Mouse (Mus musculus) left cerebral cortex, postnatal 10 days (tissue): ENCODE results near the gene Creld2. TPM values are rescaled to one million over a fixed set of nuclear protein-coding genes. Genes with fewer than 3 reads are reported as not detected.

Source experiments
- DNase-seq, 2 experiments: peaks; one replicate each; pipeline ENCODE4 v3.0.0; 2021 to 2022; ENCODE audit warnings: low spot score in 2 of 2, mixed read lengths in 1 of 2; ENCODE audit errors: extremely low spot score in 1 of 2
- intact Hi-C: fragments of 180-260 bp; cut with DNase I; formaldehyde crosslinking; loops from one replicate; pipeline ENCODE4 v1.15.1; 2025
- total RNA-seq, 2 experiments: library from RNA; stranded (reverse); gene quantifications; 2 replicates each; pipeline ENCODE4 v1.2.3; 2021

Gene Creld2
- total RNA-seq, 2 experiments from 2014 or later, result 14.2 to 18.8 TPM

DNA sequence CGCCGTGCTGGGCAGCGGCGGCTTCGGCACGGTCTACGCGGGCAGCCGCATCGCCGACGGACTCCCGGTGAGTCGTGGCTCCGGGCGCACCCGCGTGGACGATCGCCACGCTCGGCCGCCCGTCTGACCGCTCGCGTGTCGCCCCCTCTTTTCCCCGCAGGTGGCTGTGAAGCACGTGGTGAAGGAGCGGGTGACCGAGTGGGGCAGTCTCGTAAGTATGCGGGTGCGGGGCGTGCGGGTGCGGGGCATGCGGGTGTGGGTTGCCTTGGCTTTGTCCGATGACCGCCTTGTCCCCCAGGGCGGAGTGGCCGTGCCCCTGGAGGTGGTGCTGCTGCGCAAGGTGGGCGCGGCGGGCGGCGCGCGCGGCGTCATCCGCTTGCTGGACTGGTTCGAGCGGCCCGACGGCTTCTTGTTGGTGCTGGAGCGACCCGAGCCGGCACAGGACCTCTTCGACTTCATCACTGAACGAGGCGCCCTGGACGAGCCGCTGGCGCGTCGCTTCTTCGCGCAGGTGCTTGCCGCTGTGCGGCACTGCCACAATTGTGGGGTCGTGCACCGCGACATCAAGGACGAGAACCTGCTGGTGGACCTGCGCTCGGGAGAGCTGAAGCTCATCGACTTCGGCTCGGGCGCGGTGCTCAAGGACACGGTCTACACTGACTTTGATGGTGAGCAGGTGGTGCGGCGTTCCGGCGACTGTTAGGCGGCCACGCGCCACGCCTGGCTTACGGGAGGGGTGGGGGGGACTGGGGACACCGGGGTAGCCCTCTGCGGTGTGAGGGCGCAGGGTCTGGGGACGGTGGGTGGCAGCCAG is 43.6 kb downstream of the Creld2 start:
- intact Hi-C loops, result loop anchor here (5.0 kb wide), 1 partner anchor 36 kb away; no protein-coding TSS in a partner anchor
- peak; percentile 51 to 79 for DNase-seq

DNA sequence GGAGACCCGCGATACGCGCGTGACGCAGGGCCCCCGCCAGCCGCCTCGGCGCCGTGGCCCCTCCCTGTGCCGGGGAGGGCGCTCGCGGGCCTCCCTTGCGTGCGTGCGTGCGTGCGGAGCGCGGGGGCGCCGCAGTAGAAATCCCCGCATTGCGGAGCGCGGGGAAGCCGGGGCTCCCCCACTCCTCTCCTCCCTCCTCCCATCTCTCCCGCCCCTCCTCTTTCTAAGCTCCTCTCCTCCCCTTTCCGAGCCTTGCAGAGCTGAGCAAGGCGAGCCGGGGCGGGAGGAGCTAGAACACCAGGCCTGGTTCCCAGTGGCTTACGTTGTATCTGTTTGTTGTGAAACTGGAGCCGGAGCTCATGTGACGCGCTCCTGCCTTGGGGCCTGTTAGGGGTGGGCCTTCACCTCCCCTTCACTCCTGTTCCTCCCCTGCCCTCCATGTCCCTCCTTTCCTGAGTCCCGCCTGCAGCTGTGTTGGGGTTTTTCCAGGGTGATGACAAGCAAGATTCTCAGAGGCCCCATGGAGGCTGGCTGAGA is 44.3 kb downstream of the Creld2 start:
- intact Hi-C loops, result loop anchor here (5.0 kb wide), 1 partner anchor 36 kb away; no protein-coding TSS in a partner anchor
- peak; percentile 75 to 94 for DNase-seq

DNA sequence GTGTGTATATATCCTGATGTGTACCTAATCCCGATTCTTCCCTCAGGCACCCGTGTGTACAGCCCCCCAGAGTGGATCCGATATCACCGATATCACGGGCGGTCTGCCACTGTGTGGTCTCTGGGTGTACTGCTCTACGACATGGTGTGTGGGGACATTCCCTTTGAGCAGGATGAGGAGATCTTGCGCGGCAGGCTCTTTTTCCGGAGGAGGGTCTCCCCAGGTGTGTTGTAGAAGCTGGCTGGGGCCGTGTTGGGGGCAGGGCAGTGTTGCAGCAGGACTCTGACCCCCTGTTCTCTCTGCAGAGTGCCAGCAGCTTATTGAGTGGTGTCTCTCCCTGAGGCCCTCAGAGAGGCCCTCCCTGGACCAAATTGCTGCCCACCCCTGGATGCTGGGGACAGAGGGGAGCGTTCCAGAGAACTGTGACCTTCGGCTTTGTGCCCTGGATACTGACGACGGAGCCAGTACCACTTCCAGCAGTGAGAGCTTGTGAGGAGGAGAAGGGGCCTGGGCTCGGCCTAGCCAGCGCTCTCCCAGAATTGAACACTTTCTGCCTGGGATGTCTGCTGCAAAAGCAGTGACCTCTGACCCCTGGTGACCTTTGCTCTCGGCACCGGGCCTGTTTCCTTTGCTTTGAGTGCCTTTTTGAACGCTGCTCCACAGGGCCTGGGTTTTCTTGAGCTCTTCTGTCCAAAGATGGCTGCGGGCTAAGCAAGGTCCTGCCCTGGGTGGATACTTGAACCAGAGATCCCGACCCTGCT is 45.0 kb downstream of the Creld2 start:
- intact Hi-C loops, result loop anchor here (5.0 kb wide), 1 partner anchor 37 kb away; no protein-coding TSS in a partner anchor
- no peak for DNase-seq

DNA sequence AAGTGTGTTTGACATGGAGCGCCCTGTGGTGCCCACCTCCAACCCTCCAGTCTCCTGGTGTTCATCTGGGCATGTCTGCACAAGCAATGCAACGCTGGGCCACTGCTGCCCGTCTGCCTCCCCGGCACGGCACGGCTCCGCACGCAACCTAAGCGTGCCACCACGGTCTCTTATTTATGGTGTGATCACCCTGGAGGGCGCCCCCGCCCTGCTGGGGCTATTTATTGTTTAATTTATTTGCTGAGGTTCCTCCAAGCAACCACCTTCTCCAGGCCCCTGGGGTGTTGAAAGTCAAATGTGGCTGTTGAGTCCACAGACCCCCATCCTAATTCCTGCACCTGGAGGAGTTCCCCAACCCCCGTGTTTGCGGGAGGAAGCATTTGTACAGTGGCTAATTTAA is 45.6 kb downstream of the Creld2 start:
- no peak for DNase-seq
- intact Hi-C loops, result no loop called here

DNA sequence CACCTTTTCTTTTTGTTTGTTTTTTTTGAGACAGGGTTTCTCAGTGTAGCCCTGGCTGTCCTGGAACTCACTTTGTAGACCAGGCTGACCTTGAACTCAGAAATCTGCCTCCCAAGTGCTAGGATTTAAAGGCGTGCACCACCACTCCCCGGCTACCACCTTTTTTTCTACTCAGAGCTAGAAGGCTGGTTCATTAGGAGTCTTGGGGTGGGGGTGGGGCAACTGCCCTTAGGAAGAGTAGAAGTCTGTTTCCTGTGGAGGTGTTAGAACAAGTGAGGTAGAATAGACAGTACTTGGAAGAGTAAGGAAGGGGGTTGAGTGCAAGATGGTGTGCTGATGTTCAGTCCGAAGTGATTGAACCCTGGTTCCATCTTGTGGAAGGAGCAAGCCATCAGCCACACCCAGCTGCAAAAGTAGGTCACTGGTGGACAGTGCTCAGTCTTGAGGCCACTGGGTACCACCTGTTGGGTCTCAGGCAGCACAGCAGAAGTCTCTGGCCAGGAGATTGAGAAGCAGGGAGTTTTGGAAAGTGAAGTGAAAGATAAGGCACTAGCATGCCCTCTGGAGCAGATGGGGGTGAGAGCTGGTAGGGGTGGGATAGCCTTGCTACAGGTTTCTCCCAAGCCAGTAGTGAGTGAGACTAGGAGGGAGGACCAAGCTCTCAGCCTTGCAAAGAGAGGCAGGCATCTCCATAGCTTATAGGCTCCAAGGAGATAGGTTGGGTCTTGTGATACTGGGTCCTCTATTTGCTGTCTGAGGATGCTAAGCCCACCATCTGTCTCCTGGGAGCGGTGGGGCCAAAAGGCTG is 46.6 kb downstream of the Creld2 start:
- intact Hi-C loops, result no loop called here

DNA sequence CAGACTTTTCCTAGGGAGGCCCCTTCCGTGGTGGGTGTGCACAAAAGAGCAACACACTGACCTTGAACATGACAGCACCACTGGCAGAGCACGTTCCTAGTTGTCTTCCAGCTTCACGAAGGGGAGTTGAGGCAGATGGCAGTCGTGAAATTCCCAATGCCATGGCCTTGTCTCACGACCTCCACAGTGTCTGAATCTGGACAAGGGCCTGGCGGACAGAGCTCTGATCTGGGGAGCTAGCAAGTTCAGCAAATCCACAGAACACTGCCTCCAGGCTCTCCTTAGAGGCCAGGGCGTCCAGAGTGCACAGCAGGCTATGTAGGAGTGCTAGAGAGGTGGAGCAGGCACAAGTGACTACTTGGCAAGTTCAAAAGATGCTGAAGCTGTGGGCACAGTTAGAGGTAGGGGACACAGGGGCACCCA is 47.5 kb downstream of the Creld2 start:
- DNase-seq, result no peak
- intact Hi-C loops, result no loop called here

More for the DNA sequence above, 46.6 kb downstream of the Creld2 start:
- DNase-seq, result no peak

DNA sequence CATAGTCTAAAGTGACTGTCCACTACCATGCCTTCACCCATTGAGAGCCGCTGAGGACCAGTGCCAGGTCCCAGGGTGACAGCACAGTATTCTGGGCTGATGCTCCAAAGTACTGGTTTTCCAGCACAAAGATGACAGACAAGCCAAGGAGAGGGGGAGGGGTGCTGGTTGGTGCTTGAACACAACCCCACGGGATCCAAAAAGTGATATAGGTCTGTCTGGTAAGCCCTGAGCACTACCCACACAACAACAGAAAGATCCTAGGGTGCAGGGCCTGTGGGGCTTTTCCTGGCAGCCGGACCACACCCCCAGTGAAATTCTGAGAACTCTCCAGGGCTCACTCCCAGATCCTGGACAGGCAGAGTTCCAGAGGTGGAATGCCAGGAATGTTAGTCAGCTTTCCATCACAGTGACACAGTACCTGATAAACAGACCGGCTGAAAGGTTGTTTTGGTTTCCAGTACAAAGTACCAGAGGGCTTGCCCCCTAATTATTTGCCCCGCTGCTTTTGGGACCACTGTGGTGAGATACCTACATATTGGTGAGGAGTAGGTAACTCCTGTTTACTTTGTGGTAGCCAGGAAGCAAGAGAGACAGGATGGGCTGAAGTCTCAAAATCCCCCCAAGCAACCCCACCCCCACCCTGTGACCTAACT is 48.0 kb downstream of the Creld2 start:
- DNase-seq, result peak in 1 of 2 experiments; percentile 75
- intact Hi-C loops, result no loop called here

DNA sequence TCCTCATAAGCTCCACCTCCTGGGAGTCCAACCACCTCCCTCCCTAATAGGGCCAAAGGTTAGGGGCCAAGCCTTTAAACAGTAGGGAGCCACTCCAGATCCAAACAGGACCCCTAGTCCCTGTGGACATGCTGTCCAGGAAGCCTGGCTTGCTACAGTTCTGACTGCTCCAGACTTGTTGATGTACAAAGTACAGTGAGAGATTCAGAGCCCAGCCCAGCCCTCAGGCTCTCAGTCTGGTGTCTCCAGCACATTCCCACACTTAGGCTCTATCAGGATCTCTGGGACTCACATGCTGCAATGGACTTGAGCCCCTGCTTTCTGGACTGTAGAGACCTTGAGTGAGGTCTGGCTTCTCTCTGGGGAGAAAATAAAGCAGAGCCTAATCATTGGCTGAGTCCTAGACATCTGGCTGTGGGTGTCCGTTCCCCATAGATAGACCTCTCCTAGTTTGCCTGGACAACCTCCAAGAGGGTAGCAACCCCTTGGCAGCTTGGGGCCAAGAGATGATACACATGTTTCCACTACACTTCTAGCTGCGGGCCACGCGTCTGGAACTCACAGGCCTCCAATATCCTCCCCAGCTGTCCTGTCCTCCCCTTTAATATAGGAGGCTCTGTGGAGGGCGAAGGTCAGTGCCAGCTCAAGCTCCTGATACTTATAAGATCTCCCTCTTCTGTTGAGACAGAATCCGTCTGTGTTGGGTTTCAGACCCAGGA is 48.7 kb downstream of the Creld2 start:
- intact Hi-C loops, result no loop called here
- DNase-seq, result peak in 1 of 2 experiments; percentile 66

DNA sequence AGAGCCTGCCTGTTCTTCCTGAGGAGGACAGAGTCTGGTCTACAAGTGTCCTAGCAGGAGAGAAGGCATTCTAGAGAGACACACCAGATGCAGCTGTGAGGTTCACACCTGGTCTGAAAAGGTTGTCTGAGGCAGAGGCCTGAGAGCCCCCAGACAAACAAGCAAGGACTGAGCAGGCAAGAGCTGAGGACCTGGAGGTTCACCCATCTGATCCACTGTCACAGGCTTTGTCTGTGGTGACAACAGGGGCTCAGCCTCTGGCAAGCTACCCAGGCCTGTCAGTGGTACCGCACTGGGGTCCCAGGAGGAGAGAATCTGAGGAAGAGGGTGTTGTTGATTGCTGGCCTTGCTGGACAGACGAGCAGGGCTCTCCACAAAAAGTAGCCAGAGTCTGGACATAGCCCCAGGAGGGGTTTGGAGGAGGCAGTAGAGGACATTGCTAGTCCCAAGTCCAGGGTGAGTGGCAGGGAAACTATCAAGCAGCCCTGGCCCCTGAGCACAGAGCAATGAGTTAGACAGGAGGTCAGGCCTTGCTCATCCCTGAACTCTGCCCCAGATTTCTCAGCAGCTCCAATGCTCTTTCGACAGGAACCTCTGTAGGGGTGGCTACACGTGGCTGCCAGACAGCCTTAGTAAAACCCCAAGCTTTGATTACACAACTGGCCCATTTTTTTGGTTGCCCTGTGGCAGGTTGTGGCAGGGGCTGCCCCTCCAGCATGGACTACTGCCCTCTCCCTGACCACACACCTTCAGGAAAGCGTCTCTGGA is 51.2 kb downstream of the Creld2 start:
- intact Hi-C loops, result no loop called here
- DNase-seq, result no peak

DNA sequence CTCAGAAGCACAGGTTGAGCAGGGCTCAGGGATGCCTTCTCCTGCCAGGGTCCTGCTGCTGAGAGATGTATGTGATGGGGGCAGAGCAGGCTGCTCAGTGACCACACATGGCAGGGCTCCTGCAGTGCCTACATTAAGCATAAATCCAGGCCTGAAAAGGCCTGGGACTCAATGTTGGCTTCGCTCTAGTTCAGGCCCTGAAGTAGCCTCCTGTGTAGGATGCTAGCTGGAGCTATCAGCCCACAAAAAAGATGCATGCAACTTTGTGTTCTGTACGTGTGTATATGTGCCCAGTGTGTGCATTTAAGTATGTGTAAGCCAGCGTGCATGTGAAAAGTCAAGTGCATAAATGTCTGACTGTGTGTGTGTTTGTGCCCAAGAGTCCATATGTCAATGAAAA is 54.6 kb downstream of the Creld2 start:
- intact Hi-C loops, result no loop called here

DNA sequence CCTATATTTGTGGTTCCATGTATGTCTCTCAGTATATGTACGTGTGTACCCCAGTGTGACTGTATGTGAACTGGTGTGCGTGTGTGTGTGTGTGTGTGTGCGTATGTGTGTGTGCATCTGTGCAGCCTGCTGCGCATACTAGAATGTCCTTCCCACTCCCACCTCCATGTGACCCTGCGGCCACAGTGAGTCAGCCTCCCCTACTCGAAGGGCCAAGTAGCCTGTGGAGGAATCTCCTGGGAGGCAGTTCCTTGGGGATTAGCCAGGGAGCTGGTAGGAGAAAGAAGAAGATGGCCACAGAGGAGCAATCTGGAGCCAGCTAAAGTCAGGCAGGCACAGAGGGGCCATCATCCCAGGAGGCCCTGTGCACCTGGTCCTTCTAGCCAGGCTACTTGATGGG is 55.0 kb downstream of the Creld2 start:
- DNase-seq, result no peak
- intact Hi-C loops, result no loop called here

More for the DNA sequence above, 54.6 kb downstream of the Creld2 start:
- DNase-seq, result no peak

DNA sequence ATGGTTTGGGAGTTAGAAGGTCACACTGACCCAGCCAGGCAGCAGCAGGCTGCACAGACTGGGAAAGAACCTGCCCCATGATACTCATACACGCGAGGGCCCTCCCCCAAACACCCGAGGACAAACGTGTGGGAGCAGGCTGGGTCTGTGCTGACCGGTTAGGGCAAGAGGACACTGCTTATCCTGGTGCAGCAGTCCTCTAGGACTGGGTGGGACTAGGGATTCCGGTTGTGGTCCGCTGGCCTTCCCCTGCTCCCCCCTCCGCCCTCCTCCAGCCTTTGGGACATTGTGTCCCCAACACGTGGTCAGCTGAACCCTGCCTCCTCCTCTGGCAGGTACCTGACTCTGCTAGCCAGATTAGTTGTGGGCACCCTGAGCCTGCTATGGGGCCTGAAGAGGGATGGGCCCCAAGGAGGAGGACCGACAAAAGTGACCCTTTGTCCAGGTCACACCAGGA is 56.2 kb downstream of the Creld2 start:
- intact Hi-C loops, result loop anchor here (2.0 kb wide), 1 partner anchor 47 kb away; no protein-coding TSS in a partner anchor
- no peak for DNase-seq

Other genes with a start within 250 kb of the Creld2 start
- gene Zdhhc25, start 219.3 kb upstream of the Creld2 start, total RNA-seq, result not detected
- gene Brd1, start 85.4 kb upstream of the Creld2 start, total RNA-seq, result 10 to 100 TPM; 47.7 to 48.7 TPM
- 10 to 100 TPM; 14.0 to 15.6 TPM for gene Zbed4, start 68.0 kb upstream of the Creld2 start, total RNA-seq
- 10 to 100 TPM in 1 of 2 experiments, 1 to 10 TPM in 1; 8.8 to 10.4 TPM for gene Alg12, start 328 bp upstream of the Creld2 start, total RNA-seq
- 10 to 100 TPM; 40.6 to 44.0 TPM for gene Pim3, start 42.5 kb downstream of the Creld2 start, total RNA-seq
- 1 to 10 TPM; 1.3 to 1.7 TPM for gene Ttll8, start 134.8 kb downstream of the Creld2 start, total RNA-seq
- gene Mlc1, start 159.4 kb downstream of the Creld2 start, total RNA-seq, result 10 to 100 TPM; 89.8 to 93.9 TPM
- gene Mov10l1, start 163.3 kb downstream of the Creld2 start, total RNA-seq, result under 1 TPM in 1 of 2 experiments, not detected in 1; 0.85 TPM
- gene Panx2, start 240.1 kb downstream of the Creld2 start, total RNA-seq, result 100 to 1,000 TPM; 106 to 111 TPM